Mouse (Mus musculus) B cell, adult 2 months (primary cell): ENCODE data around the gene Fam168b.

ENCODE experiments used
- DNase-seq, 2 experiments: peaks; one replicate each; pipeline ENCODE4 v3.0.0; 2022

The Fam168b gene

GRCm38 (mm10) chr1:34842887-34843618, at the start of gene Fam168b:
Fam168b (minus strand) TSS chr1:34843065.
- peak; percentile 91 to 93 for DNase-seq

DNA sequence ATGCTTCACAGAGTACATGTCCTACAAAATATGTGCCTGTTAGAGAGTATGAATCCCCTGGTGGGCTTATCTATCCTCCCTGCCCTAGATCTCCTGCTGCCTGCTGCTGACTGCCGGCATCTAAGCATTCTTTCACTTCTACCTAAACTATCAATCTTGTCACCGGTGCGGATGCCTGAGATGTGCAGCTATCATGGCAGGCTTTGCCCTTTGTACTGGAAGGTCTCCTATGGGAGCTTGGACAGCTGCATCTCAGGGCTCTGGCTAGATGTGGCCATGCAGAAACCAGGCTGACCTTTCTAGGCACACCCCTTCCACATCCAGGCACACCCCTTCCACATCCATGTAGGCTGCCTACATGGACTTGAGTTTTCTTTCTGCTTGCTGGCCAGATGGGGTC, 49.6 kb upstream of the Fam168b start:
- DNase-seq: no peak

DNA sequence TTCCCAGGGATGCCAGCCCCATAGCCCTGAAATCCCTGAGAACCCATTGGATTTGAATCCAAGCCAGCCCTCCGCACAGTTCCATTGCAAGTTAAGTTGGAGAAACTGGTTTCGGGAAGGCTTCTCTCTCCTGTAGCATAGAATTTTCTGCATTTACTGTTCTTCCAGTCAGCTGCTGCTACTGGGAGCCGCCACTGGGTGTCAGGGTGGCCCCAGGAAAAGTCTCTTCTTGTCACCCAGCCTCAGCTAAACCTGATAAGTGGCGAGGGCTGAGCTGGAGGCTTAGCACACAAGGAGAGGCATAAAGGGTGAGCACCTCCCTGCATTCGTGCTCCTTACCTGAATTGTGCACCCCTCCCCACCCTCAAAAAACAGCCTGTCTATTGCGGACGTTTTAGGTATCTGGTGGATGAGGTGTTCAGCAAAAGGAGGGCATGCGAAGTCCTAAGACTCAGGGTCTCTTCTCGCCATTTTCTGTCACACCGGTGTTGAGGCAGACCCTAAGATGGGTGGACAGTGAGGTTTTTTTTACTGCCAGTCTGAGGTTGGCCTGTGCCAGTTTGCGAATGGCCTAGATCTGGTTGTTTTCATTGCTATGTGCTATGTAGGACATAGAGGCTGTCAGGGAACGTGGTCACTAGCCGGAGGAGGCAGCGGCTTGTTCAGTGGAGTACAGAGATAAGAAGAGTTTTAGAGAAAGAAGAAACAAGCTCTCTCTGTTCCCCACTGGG, 48.9 kb upstream of the Fam168b start:
- peak; percentile 22 to 34 for DNase-seq

DNA sequence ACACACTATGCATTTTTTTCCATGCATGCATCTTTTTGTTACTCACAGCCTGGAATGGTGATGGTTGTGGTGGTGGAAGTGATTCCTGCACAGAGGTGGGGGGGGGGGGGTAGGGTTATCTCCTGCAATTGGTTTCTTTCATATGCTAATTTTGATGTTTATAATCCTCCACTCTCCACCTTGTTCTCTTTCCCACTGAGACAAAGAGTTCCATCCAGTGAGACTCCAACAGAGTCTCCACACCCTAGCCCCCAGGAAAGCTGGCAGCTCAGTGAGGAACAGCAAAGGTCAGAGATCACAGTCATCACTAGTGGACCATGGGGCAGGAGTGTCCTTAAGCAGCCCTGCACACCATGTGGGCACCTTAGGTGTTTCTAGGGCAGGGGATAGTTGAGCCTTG, 40.9 kb upstream of the Fam168b start:
- DNase-seq: no peak

- DNase-seq: no peak
These were observed 36.7 kb upstream of the Fam168b start for GRCm38 (mm10) chr1:34879611-34880010.

DNA sequence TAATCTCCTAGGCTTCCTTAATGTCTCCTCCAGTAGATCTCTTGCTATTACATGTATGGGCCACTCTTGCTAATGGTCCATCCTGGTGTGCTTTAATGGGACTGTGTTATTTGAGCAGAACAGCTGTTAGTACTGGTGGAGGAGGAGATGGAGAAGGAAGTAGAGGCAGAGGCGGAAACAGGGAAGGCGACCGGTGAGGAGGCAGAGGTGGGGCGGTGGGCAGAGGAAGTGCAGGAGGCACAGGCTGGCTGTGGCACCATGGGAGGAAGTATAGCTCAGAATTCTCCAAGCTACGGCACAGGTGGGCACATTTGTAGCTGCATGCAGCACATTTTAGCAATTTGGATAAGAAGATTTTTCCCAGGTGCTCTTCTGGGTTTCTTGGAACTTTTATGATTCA, 30.7 kb upstream of the Fam168b start:
- DNase-seq: no peak

- DNase-seq: no peak
These were observed 28.3 kb upstream of the Fam168b start for GRCm38 (mm10) chr1:34871170-34871569.

DNA sequence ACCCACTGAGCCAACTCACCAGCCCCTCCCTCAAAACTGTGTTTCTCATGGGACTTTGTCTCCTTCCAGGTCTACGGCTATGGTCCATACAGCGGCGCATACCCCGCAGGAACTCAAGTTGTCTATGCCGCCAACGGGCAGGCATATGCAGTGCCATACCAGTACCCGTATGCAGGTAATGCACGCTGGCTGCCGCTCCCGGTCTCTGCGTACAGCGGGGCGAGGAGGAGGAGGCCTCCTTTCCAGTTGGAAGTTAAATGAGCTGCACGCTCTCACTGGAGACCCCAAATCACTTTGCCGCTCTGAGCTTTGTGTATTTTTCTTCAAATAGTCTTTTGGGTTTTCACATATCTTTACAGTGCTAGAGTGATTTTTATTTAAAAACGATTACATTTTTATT, 26.4 kb upstream of the Fam168b start:
- no peak for DNase-seq

DNA sequence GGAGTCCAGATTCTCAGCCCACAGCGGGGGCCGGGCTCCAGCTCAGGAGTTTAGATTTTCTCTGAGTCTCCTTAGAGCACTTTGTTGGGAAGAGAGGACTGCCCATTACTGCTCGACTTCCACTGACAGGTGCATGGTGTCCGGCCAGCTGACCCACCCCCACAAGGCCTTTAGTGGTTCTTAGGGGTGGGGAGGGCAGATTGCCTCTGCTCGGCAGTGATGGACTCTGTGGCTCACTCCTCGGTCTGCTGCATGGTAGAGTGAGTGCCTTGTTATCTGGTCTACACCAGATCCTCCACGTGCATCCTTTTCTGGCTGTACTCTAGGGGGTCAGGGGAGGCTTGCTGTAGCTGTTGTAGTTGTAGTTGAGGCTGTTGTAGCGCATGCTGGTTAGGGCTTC, 25.5 kb upstream of the Fam168b start:
- DNase-seq: no peak

DNA sequence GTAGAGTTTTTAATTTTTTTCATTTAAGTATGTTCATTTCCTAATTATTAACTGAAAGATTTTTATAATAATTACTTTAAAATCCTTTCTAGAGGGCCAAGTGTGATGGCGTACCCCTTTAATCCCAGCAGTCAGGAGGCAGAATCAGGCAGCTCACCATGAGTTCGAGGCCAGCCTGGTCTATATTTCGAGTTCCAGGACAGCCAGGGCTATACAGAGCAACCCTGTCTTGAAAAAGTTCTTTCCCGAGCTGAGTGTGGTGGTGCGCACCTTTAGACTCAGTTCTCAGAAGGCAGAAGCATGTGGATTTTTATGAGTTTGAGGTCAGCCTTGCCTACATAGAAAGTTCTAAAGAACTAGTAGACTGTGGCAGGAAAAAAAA, 24.7 kb upstream of the Fam168b start:
- no peak for DNase-seq

GRCm38 (mm10) chr1:34866815-34867573, 24.1 kb upstream of the Fam168b start:
- peak; percentile 97 to 98 for DNase-seq

DNA sequence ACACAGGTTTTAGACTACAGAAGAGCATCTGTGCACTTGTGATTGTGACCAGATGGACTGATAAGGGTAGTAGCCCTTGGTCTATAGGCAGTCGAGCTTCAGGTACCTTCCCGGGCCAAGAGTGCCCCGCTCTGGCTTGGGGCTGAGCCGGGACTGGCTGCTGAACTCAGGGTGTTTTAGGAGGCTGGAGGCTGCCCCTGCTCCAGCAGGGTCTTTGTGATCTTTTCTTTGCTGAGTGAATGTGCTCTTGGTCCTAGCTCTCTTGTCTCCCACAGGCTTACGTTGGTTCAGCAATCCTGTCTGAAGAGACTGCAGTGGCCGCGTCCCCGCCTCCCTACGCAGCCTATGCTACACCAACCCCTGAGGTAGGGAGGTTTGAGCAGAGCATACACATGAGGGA, 23.0 kb upstream of the Fam168b start:
- DNase-seq: no peak

DNA sequence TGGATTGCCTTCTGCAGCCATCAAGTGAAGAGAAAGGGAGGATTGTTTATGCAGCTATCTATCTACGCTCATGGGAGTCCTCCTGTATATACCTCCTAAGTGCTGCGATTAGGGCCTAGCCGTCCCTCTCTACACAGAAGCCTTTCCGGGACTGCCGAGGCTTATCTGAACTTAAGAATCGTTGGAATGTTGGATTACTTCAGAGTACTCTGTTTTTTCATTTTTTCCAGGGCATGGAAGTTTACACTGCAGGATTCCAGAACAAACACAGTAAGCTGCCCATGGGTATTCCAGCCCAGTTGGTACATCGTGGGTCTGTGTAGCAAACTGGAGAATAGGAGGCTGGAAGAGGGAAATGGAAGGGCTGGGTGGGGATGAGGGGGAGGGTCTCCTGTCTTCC, 21.4 kb upstream of the Fam168b start:
- DNase-seq: no peak

- no peak for DNase-seq
These were observed 20.5 kb upstream of the Fam168b start for GRCm38 (mm10) chr1:34863323-34863722.

DNA sequence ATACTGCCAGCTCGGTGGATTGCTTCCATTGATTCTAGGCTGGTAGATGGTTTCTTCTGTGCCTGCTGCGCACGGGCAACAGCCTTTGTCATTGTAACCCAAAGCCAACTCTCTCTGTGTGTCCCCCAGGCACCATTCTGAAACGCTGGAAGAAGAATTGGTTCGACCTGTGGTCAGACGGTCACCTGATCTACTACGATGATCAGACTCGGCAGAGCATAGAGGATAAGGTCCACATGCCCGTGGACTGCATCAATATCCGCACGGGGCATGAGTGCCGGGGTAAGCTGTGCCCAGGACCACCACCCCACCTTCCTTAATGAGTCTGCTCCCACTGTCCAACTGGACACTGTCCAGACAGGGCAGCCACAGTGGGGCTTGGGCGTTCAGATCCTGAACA, 20.0 kb upstream of the Fam168b start:
- no peak for DNase-seq

- DNase-seq: no peak
These were observed 17.3 kb upstream of the Fam168b start for GRCm38 (mm10) chr1:34860205-34860604.

- DNase-seq: no peak
These were observed 16.9 kb upstream of the Fam168b start for GRCm38 (mm10) chr1:34859761-34860160.

- DNase-seq: peak; percentile 50 to 57
These were observed 15.8 kb upstream of the Fam168b start for GRCm38 (mm10) chr1:34858671-34859070.

DNA sequence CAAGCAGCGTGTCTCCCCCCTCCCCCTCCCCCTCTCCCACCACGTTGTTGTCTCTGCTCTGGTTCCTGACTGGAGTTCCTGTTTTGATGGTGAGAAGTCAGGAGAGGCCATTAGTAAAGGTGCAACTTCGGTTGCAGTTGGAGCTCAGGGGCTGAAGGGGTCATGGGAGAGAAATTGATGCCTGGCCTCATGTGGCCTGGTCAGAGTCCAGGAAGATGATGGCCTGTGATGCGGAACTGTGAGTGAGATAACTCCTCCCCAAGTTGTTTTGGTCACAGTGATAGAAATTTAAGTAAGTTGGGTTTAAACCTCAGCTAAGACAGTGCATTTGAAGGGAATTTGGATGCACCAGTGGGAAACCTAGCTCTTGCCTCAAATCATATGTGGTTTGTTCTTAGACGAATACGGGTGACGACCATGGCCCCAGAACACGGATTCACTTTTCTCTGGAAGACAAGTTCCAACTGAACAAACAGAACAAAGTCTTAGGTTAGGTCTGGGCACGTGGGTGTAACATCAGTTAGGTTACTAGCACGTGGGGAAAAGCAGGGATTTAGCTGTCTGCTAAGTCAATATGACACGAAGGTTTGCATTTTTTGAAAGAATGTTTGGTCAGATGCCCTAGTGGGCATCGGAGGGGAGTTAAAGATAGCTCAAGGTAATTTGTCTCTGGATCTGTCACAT, 12.3 kb upstream of the Fam168b start:
- no peak for DNase-seq

DNA sequence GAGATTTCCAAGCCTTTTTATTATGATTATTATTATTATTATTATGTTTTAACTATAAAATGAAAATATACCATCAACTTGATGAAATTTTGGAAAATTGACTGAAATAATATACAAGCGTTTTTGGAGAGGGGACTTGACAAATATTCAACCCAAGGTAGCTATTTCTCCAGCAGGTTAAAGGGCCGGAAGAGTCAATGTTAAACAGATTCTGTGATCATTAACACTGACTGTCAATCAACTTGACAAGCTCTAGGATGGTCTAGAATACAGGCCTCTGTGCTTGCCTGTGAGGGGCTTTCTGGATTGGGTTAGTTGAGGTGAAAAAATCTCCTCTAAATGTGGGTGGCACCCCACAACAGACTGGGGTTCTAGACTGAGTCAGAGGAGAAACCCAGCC, 10.9 kb upstream of the Fam168b start:
- DNase-seq: no peak

DNA sequence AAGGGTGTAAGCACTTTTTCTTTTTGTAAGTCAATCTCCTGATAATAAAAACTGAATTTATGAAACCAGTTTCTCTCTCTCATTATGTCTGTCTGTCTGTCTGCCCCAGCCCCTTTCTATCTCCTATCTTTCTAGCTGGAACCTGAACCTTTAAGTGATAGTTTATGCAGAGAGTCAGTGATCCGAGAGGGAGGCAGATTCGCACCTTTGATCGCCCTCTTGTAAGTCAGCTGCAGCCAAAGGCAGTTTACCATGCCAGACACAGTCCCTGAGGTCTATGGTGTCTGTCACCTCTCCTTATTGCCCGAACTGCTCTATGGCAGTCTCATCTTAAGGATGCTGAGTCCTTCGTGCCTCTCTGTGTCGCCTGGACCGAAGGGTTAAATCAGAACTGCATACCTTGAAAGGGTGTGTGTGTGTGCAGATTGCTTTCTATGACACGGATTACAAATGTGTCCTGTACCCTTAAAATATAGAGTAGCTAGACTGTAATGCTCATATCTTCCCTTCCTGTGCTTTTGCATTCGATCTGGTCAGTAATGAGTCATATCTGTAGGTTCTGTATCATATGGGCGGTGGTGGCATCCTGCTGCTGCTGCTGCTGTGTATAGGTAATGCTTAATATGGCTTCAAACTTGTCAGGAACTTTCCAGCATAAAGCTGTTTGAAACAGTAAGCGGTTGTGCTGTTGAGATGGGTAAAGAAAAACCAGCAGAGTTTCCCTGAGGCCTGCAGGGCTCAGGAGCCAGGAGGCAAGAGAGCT, 9.4 kb upstream of the Fam168b start:
- no peak for DNase-seq

DNA sequence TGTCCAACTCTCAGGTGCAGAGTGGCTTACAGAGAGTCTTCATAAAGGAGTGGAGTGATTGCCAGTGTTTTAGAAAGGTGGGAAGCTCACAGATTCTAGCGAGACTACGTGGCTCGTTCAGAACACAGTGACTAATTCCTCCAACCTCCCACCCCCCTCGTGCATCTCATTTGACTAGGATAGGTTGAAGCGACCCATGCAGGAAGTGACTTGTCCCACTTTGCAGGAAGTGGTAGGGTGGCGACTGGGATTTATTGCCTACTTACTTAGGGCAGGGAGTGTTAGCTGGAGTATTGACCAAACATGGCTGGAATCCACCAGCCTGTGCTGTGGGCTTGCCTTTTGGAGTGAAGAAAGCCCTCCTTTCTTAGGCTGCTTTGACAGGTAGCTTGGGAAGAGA, 8.7 kb upstream of the Fam168b start:
- DNase-seq: peak; percentile 31 to 42
